Mouse (Mus musculus) frontal cortex, postnatal 10 days (tissue): ENCODE measurements around the gene St3gal5.
"Not testable (repeated sequence)": the region's sequence is repeated elsewhere in the genome, so short reads cannot be mapped to it uniquely, and the experiment has no call there.

Experiments
- DNase-seq, 2 experiments: peaks; one replicate each; pipeline ENCODE4 v3.0.0; 2022; ENCODE audit warnings: low spot score in 2 of 2, mixed read lengths in 1 of 2

St3gal5 gene

GRCm38 (mm10) chr6:72132671-72133214 is 35.4 kb downstream of the St3gal5 start:
- DNase-seq, result no peak

GRCm38 (mm10) chr6:72134850-72135515 is 37.6 kb downstream of the St3gal5 start:
- no peak for DNase-seq

- no peak for DNase-seq
Measured at GRCm38 (mm10) chr6:72136016-72136415, 38.6 kb downstream of the St3gal5 start.

GRCm38 (mm10) chr6:72136543-72136942 is 39.2 kb downstream of the St3gal5 start:
- DNase-seq, result no peak

- no peak for DNase-seq
Measured at GRCm38 (mm10) chr6:72139508-72140193, 42.3 kb downstream of the St3gal5 start.

GRCm38 (mm10) chr6:72140371-72140770 is 43.0 kb downstream of the St3gal5 start:
- no peak for DNase-seq

- no peak for DNase-seq
Measured at GRCm38 (mm10) chr6:72141191-72141590, 43.8 kb downstream of the St3gal5 start.

- DNase-seq, result no peak
Measured at GRCm38 (mm10) chr6:72142561-72142960, 45.2 kb downstream of the St3gal5 start.

- DNase-seq, result no peak
Measured at GRCm38 (mm10) chr6:72144353-72144752, 47.0 kb downstream of the St3gal5 start.

GRCm38 (mm10) chr6:72146803-72147202 is 49.4 kb downstream of the St3gal5 start:
- no peak for DNase-seq

GRCm38 (mm10) chr6:72148721-72149120 is 51.3 kb downstream of the St3gal5 start:
- DNase-seq, result no peak

- no peak for DNase-seq
Measured at GRCm38 (mm10) chr6:72149797-72150196, 52.4 kb downstream of the St3gal5 start.

GRCm38 (mm10) chr6:72152707-72153106 is 55.3 kb downstream of the St3gal5 start:
- no peak for DNase-seq

- DNase-seq, result no peak
Measured at GRCm38 (mm10) chr6:72153455-72153854, 56.1 kb downstream of the St3gal5 start.

GRCm38 (mm10) chr6:72154008-72154407 is 56.6 kb downstream of the St3gal5 start:
- DNase-seq, result not testable (repeated sequence)

- no peak for DNase-seq
Measured at GRCm38 (mm10) chr6:72154938-72155531, 57.6 kb downstream of the St3gal5 start.

GRCm38 (mm10) chr6:72155649-72156048 is 58.3 kb downstream of the St3gal5 start:
- no peak for DNase-seq

- DNase-seq, result no peak
Measured at GRCm38 (mm10) chr6:72158966-72159764, 61.8 kb downstream of the St3gal5 start.

GRCm38 (mm10) chr6:72159861-72160395 is 62.5 kb downstream of the St3gal5 start:
- no peak for DNase-seq

- DNase-seq, result no peak
Measured at GRCm38 (mm10) chr6:72160991-72161390, 63.6 kb downstream of the St3gal5 start.

GRCm38 (mm10) chr6:72161751-72162150 is 64.4 kb downstream of the St3gal5 start:
- no peak for DNase-seq
